Mouse (Mus musculus) myocyte (in vitro differentiated cells): ENCODE results near the gene Map2k2.

ENCODE experiments used
- MAX ChIP-seq: IDR thresholded peaks from one replicate; pipeline ENCODE4 v1.6.1; 2011; ENCODE audit warnings: low read depth, mild to moderate bottlenecking, control low read depth
- MYOG ChIP-seq, 3 experiments: IDR thresholded peaks; one replicate each; pipeline ENCODE4 v1.6.1; 2011; ENCODE audit warnings: control low read depth in 2 of 3, low read depth in 2 of 3, mild to moderate bottlenecking in 2 of 3; ENCODE audit not compliant: insufficient read length in 2 of 3, control insufficient read depth in 1 of 3, insufficient read depth in 1 of 3
- POLR2A ChIP-seq: IDR thresholded peaks from one replicate; pipeline ENCODE4 v1.6.1; 2011; ENCODE audit warnings: low read depth, mild to moderate bottlenecking, control low read depth, moderate library complexity; ENCODE audit not compliant: insufficient read length
- POLR2AphosphoS2 ChIP-seq: IDR thresholded peaks from one replicate; pipeline ENCODE4 v1.6.1; 2011; ENCODE audit warnings: low read depth, control low read depth; ENCODE audit not compliant: insufficient read length
- USF1 ChIP-seq: IDR thresholded peaks from one replicate; pipeline ENCODE4 v1.6.1; 2011; ENCODE audit warnings: low read depth, mild to moderate bottlenecking, control low read depth, moderate library complexity

DNA sequence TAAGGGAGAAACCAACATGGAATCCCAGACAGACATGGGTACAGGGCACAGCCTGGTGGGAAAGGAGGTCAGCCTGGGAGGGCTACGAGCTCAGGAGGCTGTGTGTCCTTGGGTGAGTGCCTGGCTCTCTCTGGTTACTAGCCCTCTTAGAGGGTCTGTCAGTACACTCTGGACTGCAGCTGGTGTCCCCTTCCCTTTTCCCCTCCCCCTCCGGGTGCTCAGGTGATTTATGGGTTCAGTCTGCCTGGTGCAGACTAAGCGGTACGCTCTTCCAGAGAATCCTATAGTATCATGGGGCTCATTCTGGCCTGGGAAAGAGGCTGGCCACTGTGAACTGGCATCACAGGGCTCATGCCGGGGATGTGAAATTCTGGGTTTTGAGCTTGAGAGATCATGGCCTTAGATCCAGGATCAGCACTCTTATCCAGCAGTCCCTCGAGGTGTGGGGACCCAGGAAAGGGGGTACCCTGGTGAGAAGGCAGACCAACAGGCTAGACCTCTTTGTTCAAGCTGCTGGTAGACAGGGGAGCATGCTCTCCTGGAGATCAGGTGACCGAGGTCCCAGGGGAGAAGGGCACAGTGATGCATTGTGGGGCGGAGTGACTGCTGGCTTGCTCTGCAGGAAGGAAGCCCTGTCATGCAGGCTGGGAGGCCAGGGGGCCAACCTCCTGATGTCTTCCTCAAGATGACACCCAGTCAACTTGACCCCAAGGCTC is 56.0 kb downstream of the Map2k2 start:
- TF ChIP-seq MAX (no peak), USF1 (no peak), POLR2A (no peak), POLR2AphosphoS2 (no peak), MYOG (IDR thresholded peaks at IDR 0.05; ENCODE audit: control insufficient read depth in 1 of 3, insufficient read depth in 1 of 3, insufficient read length in 2 of 3, low read depth in 2 of 3) (no peak)
